Mouse (Mus musculus) right cerebral cortex, postnatal 14 days (tissue): ENCODE measurements around the gene Idua.

ENCODE experiments used
- DNase-seq: peaks from one replicate; pipeline ENCODE4 v3.0.0; 2022

Idua gene

GRCm38 (mm10) chr5:108727425-108727824 lies 67.3 kb downstream of the Idua start:
- no peak for DNase-seq
